In the genomic region with DNA sequence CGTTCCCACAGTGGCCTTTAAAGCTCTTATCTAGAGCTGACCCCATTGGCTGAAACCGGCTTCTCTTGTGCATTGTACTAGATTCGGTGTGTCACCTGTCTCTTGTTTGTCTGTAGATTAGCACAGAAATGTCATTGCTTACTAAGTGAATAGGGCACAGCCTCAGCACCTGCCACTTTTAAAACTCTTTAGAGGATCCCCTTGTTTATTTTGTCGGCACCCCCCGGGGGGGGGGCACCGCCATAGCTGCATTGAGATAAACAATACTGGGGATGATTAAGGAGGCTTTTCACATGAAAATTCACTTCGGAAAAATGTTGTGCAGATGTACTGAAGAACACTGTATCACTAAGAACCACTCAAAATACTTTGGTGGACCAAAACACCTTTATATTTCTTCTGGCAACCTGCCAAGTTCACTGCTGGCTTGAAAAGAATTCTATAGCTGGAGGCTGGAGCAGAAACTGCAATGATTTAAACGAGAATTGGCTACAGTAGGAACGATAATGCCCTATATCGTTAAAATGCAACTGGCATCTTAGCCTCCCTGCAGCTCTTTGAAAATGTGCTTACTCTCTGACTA, we compare ENCODE assay signal across 11 mouse cellular contexts.
DNase-seq lines count a peak whose midpoint lies in the region; ATAC-seq and TF ChIP-seq lines count a peak whose summit lies in the region.
"Had no signal": no experiment of that assay in that cellular context is flagged by ENCODE, and none has a peak within 500 bp of the region (broad histone marks: within the 10 kb centered on the region; RNA-seq: fewer than 3 reads in every experiment).

No protein-coding gene starts in this region.

- H3K4me3 ChIP-seq in kidney, adult 2 months (ENCODE audit: insufficient read depth, low read depth, low read length), result no peak overlapping the region
- no peak overlapping the region for H3K4me3 ChIP-seq in embryonic facial prominence, embryonic 14.5 days (ENCODE audit: low read depth, low read length)
- no peak overlapping the region for H3K4me3 ChIP-seq in hindbrain, embryonic 12.5 days
- no peak overlapping the region for H3K4me3 ChIP-seq in neural tube, embryonic 12.5 days
- H3K4me3 ChIP-seq: megakaryocyte, embryonic 14.5 days had no signal

- no peak overlapping the region for H3K4me2 ChIP-seq in embryonic facial prominence, embryonic 14.5 days (ENCODE audit: low read depth, low read length)
- H3K4me2 ChIP-seq in hindbrain, embryonic 12.5 days (replicated peaks), result peak overlapping the region; percentile 33
- H3K4me2 ChIP-seq in neural tube, embryonic 12.5 days (replicated peaks), result peak overlapping the region; percentile 24

- no peaks in the 10 kb centered on the region for H3K4me1 ChIP-seq in kidney, adult 2 months (ENCODE audit: control insufficient read depth, insufficient read depth, low read length)
- 0 out of 2 replicates have a peak, but pooled peaks cover 3% of the 10 kb centered on the region for H3K4me1 ChIP-seq in embryonic facial prominence, embryonic 14.5 days (ENCODE audit: control insufficient read depth, insufficient read depth, low read length)
- peaks cover 21% of the 10 kb centered on the region for H3K4me1 ChIP-seq in hindbrain, embryonic 12.5 days
- H3K4me1 ChIP-seq in neural tube, embryonic 12.5 days, result peaks cover 19% of the 10 kb centered on the region
- H3K4me1 ChIP-seq: megakaryocyte, embryonic 14.5 days had no signal

- no peak for ATAC-seq in embryonic facial prominence, embryonic 14.5 days (ENCODE audit: low read depth)
- ATAC-seq in hindbrain, embryonic 12.5 days (ENCODE audit: low FRiP score), result peak; percentile 60; the same call in 1 of the 2 replicates
- peak; percentile 76 for ATAC-seq in neural tube, embryonic 12.5 days (ENCODE audit: low FRiP score, low read depth)

- H3K9me3 ChIP-seq in embryonic facial prominence, embryonic 14.5 days (ENCODE audit: control insufficient read depth, low read length), result no peaks in the 10 kb centered on the region
- no peaks in the 10 kb centered on the region for H3K9me3 ChIP-seq in hindbrain, embryonic 12.5 days (replicated peaks)
- H3K9me3 ChIP-seq in neural tube, embryonic 12.5 days, result no peaks in the 10 kb centered on the region

- no peaks in the 10 kb centered on the region; the same call in 1 of the 2 replicates for H3K27me3 ChIP-seq in kidney, adult 2 months (replicated peaks; ENCODE audit: control insufficient read depth, insufficient read depth, low read length)
- no peaks in the 10 kb centered on the region for H3K27me3 ChIP-seq in embryonic facial prominence, embryonic 14.5 days (replicated peaks; ENCODE audit: control insufficient read depth, insufficient read depth, low read length)
- H3K27me3 ChIP-seq in hindbrain, embryonic 12.5 days, result no peaks in the 10 kb centered on the region
- H3K27me3 ChIP-seq in neural tube, embryonic 12.5 days (replicated peaks), result no peaks in the 10 kb centered on the region
- H3K27me3 ChIP-seq: megakaryocyte, embryonic 14.5 days had no signal

- TF ChIP-seq POLR2A in kidney, adult 2 months (IDR thresholded peaks at IDR 0.05; ENCODE audit: low read depth, low read length), result no peak

- no peak overlapping the region for H3K9ac ChIP-seq in embryonic facial prominence, embryonic 14.5 days (ENCODE audit: low read depth, low read length)
- no peak overlapping the region for H3K9ac ChIP-seq in hindbrain, embryonic 12.5 days
- no peak overlapping the region for H3K9ac ChIP-seq in neural tube, embryonic 12.5 days

- 28% methylated on average over 10 of the region's 10 CpGs for WGBS in kidney, adult 2 months
- 16% methylated on average over 10 of the region's 10 CpGs for WGBS in embryonic facial prominence, embryonic 14.5 days
- WGBS in hindbrain, embryonic 12.5 days, result 11% methylated on average over 10 of the region's 10 CpGs
- 14% methylated on average over 10 of the region's 10 CpGs for WGBS in neural tube, embryonic 12.5 days

- no peak for TF ChIP-seq CTCF in kidney, adult 2 months (conservative IDR thresholded peaks at IDR 0.05; ENCODE audit: insufficient read depth, insufficient read length, low read depth, low read length)

- peak; percentile 17 for DNase-seq in kidney, adult 2 months
- DNase-seq in kidney, adult 9 months, result no peak
- peak; percentile 71 for DNase-seq in embryonic facial prominence, embryonic 14.5 days (ENCODE audit: low spot score)
- DNase-seq in spleen, postnatal 36 days (ENCODE audit: low spot score in 2 of 2), result no peak
- DNase-seq in B cell, adult 2 months, result no peak
- DNase-seq in frontal cortex, adult 2 months (ENCODE audit: extremely low spot score in 1 of 2, low spot score in 1 of 2), result no peak
- DNase-seq: adrenal gland, adult 2 months; cerebellum, adult 8-10 months had no signal

- H3K27ac ChIP-seq in kidney, adult 2 months (ENCODE audit: insufficient read depth, low read depth, low read length), result no peak overlapping the region
- H3K27ac ChIP-seq in embryonic facial prominence, embryonic 14.5 days (replicated peaks; ENCODE audit: low read depth, low read length), result no peak overlapping the region
- peak overlapping the region; percentile 41 for H3K27ac ChIP-seq in hindbrain, embryonic 12.5 days
- no peak overlapping the region; the same call in 1 of the 2 replicates for H3K27ac ChIP-seq in neural tube, embryonic 12.5 days

- no peaks in the 10 kb centered on the region for H3K36me3 ChIP-seq in kidney, adult 2 months (ENCODE audit: control insufficient read depth, insufficient read depth, low read length)
- no peaks in the 10 kb centered on the region for H3K36me3 ChIP-seq in embryonic facial prominence, embryonic 14.5 days (ENCODE audit: control insufficient read depth, insufficient read depth, low read length)
- no peaks in the 10 kb centered on the region for H3K36me3 ChIP-seq in hindbrain, embryonic 12.5 days
- no peaks in the 10 kb centered on the region for H3K36me3 ChIP-seq in neural tube, embryonic 12.5 days

Comparison
In these comparisons a context has a peak if more than half of its experiments do, and no peak if none do; other contexts are left out.
1. DNase-seq: peak in kidney, adult 2 months (single experiment) and embryonic facial prominence, embryonic 14.5 days (single experiment); none in kidney, adult 9 months (single experiment), spleen, postnatal 36 days (0 of 2), B cell, adult 2 months (0 of 2) and frontal cortex, adult 2 months (0 of 2).